Mouse (Mus musculus) megakaryocyte progenitor cell, adult 5-6 weeks (primary cell): ENCODE results near the gene Cdhr1. TPM values are rescaled to one million over a fixed set of nuclear protein-coding genes. Genes with fewer than 3 reads are reported as not detected.

Source experiments
- ATAC-seq: replicated peaks from 2 replicates; pipeline ENCODE4 v1.8.0; 2016; ENCODE audit warnings: mild to moderate bottlenecking, moderate TSS enrichment, inconsistent platforms; ENCODE audit not compliant: poor library complexity
- total RNA-seq, 2 experiments: library from RNA; stranded (forward) in 1 of 2; stranded (reverse) in 1 of 2; fragments of 157-497, 149-512 nt in 1 of 2; fragments of 200-1000 nt in 1 of 2; gene quantifications; 2 replicates each; pipeline versions ENCODE4 v1.2.3 to v1.2.4; 2015 to 2017

Cdhr1 gene
- total RNA-seq, 2 experiments from 2014 or later: not detected

DNA sequence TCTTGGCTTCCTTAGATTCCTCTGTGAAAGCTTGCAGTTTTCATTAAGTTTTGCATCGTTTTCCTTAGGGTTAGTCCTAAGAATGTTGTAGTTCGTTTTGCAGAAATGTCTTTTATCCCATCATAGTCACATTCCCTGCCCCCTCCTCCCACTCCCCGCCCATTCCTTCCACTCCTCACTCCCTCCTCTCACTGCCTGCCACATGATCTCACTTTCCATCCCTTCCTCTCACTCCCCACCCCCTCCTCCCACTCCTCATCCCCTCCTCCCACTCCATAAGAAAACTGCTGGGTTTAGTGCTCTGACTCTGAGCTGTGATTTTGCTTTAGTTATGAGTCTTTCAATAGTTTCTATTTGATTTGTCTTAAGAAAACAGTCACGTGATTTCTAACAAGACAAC lies 14.4 kb downstream of the Cdhr1 start:
- ATAC-seq: no peak

DNA sequence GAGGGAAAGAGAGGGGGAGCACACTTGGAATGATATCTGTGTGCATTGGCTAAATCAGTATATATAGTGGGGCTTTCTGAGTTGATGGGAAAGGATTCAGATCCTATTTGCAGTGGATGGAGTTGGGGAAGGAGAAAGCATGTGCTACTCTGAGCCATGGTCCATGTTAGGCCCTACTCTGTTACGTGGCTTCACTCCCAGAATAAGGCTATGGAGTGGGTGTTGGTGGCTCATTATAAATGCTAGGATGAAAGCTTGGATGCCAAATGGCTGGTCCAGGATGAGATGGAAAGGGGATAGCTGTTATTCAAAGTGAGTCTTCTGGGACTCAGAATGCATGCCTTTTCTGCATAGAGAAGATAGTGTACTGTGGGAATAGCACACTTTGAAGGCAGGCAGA lies 17.4 kb downstream of the Cdhr1 start:
- no peak for ATAC-seq

DNA sequence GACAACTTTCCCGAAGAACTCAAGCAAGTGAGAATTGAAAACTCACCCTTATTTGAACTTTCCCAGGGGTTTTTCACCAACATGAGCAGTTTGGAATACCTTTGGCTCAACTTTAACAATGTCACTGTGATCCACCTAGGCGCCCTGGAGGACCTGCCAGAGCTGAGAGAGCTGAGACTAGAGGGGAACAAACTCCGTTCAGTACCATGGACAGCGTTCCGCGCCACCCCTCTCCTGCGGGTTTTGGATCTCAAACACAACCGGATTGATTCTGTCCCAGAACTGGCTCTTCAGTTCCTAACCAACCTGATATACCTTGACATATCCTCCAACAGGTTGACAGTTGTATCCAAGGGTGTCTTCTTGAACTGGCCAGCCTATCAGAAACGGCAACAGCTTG lies 29.6 kb downstream of the Cdhr1 start:
- ATAC-seq: peak; percentile 52; the same call in 1 of the 2 replicates

DNA sequence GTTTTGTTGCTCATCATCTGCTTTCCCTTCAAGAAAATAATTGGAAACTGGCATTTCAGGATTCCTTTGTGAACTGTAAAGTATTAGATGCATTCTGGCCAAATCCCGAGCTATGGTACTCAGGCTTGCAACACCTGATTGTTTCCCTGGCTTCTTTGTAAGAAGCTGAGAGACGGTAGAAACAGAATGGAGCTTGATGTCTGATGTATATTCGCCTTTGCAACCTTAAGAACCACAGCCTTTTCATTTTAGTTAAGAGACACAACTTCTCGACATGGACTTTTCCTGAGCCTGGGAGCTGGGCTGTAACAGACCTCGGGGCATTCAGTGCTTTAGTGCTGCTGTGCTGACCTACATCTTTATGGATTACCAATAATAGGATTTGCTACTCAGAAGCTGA lies 30.5 kb downstream of the Cdhr1 start, which contains the start of gene Lrit2:
Gene Lrit2, plus strand, starts transcription at position 301 of the 400 bp plus-strand sequence.
- ATAC-seq: no peak

DNA sequence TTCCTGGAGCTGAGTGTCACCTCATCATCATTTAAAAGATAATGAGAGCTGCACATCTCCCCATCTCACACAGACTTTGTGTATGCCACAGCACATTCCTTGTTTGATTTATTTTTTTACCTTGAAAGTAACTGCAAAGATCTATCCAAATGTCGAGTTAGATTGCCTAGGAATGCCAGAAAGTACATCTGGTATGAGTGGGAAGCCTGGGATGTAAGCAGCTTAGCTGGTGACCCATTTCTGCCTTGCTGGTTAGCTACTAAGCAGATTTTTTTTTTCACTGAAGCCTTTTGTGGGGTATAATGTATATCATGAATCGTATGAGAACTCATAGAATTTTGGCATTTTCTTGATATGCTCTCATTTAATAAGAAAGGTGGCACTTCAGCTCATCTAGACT lies 31.5 kb downstream of the Cdhr1 start:
- ATAC-seq: no peak

DNA sequence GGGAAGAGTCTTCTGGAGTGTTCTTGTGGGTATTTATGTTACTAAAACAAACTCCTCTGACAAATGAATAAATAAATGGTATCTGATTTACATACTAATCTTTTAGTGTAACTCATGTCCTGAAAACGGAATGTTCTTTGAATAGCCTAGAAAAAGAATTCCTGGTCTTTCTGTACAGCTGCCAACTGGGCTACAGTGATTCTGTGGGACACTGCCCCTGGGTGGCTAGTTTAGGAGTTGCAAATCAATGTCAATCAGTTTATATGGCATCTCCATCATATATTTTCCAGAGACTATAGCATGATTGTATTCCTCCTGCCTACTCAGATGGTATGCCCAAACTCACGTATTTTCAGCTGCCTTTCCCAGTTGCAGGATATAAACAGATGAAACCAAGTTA lies 33.3 kb downstream of the Cdhr1 start:
- ATAC-seq: no peak

DNA sequence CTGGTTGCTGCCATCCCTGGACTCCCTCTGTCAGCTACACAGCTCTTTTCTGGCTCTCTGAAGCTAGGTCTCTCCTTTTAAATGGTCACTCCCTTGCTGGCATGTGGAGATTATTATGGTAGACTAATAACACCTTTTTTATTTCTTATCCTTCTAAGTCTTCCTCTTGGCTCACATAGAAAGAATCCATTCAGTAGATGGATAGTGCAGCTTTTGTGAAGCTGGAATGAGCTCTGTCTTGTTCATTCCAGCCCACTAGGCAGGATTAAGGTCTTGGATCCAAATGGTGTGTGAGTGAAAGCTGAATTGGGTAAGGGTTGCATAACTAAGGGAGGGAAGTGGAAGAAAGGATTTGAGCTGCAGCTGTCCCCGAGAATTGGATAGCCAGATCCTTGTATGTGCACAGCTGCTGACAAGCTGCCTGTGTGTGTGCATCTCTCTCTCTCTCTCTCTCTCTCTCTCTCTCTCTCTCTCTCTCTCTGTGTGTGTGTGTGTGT lies 49.2 kb downstream of the Cdhr1 start, which contains the start of gene Rgr:
Gene Rgr, minus strand, starts transcription at position 51 of the 497 bp plus-strand sequence.
- ATAC-seq: no peak

DNA sequence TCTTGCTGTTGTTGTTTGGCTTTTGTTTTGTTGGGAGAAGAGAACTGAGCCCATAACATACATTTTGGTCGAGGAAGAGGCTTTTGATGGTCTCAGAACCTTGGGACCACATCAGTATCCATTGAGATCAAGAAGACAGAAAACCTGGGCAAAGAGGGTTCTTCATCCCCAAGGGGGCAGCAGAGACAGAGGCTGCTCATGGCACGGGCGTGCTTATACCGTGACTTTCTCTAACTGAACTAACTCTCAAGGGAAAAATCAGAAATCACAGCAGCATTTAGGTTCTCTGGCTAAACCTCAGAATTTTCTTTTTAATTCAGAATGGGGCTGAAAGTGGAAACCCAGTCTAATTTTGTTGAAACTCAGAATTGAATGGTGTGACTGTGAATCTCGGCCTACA lies 63.7 kb downstream of the Cdhr1 start:
- ATAC-seq: no peak

DNA sequence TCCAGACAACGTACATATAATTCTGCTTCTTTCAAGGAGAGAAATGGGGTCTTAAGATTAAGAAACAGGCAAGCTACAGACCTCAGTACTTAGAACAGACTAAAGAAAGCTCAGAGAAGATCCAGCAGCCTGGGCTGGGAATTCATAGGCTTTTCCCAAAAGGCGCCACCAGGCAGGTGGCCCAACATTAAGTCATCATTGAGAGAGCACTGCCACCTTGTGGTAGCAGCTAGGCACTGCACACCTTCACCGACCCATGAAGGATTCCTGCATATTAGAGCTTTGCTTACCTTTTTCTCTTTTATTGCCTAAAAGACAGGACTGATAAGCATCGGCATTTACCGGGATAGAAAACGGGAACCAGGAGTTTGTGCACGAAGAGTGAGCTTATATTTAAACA lies 64.9 kb downstream of the Cdhr1 start:
- peak; percentile 95 for ATAC-seq

DNA sequence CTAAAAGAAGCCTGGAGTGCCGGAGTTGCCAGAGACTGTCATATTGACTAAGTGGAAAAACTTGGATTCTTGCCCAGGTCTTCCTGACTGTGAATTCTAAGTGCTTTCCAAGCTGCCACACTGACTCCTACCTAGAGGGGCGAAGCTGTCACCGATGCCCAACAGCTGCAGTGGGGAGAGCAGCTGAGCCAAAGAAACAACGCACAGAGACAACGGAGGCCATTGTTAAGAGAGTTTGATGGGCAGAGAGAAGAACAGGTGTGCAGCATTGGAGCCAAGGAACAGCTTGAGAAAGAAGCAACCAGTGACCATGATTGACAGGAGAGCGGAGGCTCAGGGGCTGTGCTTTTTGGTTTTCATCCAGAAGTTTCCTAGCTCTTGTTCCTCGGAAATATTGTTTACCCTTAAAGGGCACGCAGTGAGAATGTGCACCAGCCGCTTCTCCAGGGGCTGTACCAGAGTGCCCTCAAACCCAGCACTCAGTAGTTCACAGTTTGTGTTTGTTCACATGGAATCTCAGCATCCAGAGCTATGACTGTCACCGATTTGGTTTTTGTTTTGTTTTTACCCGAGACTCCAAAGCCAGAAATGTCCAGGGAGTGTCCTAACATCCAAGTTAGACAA lies 65.6 kb downstream of the Cdhr1 start:
- no peak for ATAC-seq

DNA sequence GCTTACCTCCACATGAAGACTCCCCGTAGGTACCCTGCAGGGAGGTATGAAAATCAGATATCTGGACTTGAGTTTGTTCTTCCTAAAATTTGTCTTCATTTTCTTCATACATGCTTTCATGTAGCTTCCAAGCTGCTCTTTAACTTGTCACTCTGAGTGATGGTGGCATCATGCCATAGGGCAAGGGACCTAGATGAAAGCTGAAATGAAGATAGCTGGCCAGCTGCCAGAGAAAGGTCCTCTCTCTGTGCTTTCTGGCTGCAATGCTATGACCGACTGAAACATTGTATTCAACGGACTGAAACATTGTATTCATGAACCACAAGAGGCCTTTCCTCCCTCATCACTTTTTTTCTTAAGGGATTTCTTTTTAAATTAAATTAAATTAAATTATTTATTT lies 69.6 kb downstream of the Cdhr1 start:
- ATAC-seq: no peak

DNA sequence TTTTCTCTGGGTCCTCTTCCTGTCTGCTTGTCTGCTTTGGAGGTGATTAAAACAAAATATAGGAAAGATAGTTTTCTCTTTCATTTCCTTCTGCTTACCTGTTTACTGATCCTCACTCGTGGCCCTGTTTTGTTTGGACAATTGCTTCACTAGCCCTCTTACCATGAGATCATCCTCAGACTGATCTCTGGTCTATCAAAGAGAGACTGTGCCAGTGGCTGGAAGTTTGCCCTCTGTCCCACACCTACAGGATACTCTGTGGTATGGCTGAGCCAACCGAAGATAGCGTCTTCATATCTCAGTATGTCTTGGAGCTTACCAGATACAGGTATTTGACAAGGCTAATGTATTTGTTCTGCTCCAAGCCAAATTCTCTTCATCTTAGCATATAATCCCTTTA lies 70.2 kb downstream of the Cdhr1 start:
- ATAC-seq: no peak

Other genes with a start within 250 kb of the Cdhr1 start
- 9.6 and 10.4 TPM in 2 replicates for gene Ccser2, start 129.6 kb downstream of the Cdhr1 start, total RNA-seq (2015)
- 5.6 and 12.3 TPM in 2 replicates for gene Ccser2, start 129.6 kb downstream of the Cdhr1 start, total RNA-seq (2017)
- not detected in 2 replicates for gene Rgr, start 49.4 kb downstream of the Cdhr1 start, total RNA-seq (2015)
- not detected in 2 replicates for gene Rgr, start 49.4 kb downstream of the Cdhr1 start, total RNA-seq (2017)
- gene Lrit1, start 43.5 kb downstream of the Cdhr1 start, total RNA-seq (2015): not detected in 2 replicates
- not detected in 2 replicates for gene Lrit1, start 43.5 kb downstream of the Cdhr1 start, total RNA-seq (2017)
- gene Lrit2, start 30.4 kb downstream of the Cdhr1 start, total RNA-seq (2015): not detected in 2 replicates
- gene Lrit2, start 30.4 kb downstream of the Cdhr1 start, total RNA-seq (2017): not detected in 2 replicates
- gene 2610528A11Rik, start 15.7 kb upstream of the Cdhr1 start, total RNA-seq (2015): 1.7 and 2.1 TPM in 2 replicates
- gene 2610528A11Rik, start 15.7 kb upstream of the Cdhr1 start, total RNA-seq (2017): 1.5 TPM in 1 of 2 replicates, not detected in the other
- gene Ghitm, start 36.9 kb upstream of the Cdhr1 start, total RNA-seq (2015): 106 and 118 TPM in 2 replicates
- gene Ghitm, start 36.9 kb upstream of the Cdhr1 start, total RNA-seq (2017): 124 and 128 TPM in 2 replicates